Mouse (Mus musculus): ENCODE data around the gene Olfr690. TPM values are rescaled to one million over a fixed set of nuclear protein-coding genes. Genes with fewer than 3 reads are reported as not detected.
"Not testable (repeated sequence)": the region's sequence is repeated elsewhere in the genome, so short reads cannot be mapped to it uniquely, and the experiment has no call there.

Gene Olfr690
- polyA plus RNA-seq, 1 experiment: 0.43 TPM

- WGBS: 96% methylated on average over 5 of the region's 5 CpGs
- DNase-seq: no peak
- Histone ChIP-seq H3K4me1 (ENCODE audit: control insufficient read depth, insufficient read depth, low read length) (no peaks in the 10 kb centered on the region), H3K27ac (ENCODE audit: insufficient read depth, low read length) (no peak overlapping the region), H3K4me3 (replicated peaks; ENCODE audit: insufficient read depth, low read depth, low read length) (no peak overlapping the region), H3K27me3 (ENCODE audit: control insufficient read depth, insufficient read depth, low read length) (no peaks in the 10 kb centered on the region)
- TF ChIP-seq POLR2A (IDR thresholded peaks at IDR 0.05; ENCODE audit: borderline replicate concordance, insufficient read depth, low read length): no peak
- TF ChIP-seq CTCF (IDR thresholded peaks at IDR 0.05; ENCODE audit: borderline replicate concordance, insufficient read depth, low read depth, low read length): no peak
These were observed 33.4 kb upstream of the Olfr690 start for GRCm38 (mm10) chr7:105367268-105367667.

- Histone ChIP-seq H3K27me3 (ENCODE audit: control insufficient read depth, insufficient read depth, low read length) (no peaks in the 10 kb centered on the region), H3K4me3 (replicated peaks; ENCODE audit: insufficient read depth, low read depth, low read length) (no peak overlapping the region), H3K27ac (ENCODE audit: insufficient read depth, low read length) (no peak overlapping the region), H3K4me1 (ENCODE audit: control insufficient read depth, insufficient read depth, low read length) (no peaks in the 10 kb centered on the region)
- TF ChIP-seq CTCF (IDR thresholded peaks at IDR 0.05; ENCODE audit: borderline replicate concordance, insufficient read depth, low read depth, low read length) (no peak), POLR2A (IDR thresholded peaks at IDR 0.05; ENCODE audit: borderline replicate concordance, insufficient read depth, low read length) (no peak)
- WGBS: 85% methylated on average over 2 of the region's 2 CpGs
- no peak for DNase-seq
These were observed 27.8 kb upstream of the Olfr690 start for GRCm38 (mm10) chr7:105361713-105362112.

GRCm38 (mm10) chr7:105356487-105356886 lies 22.6 kb upstream of the Olfr690 start:
- 96% methylated on average over 1 of the region's 2 CpGs for WGBS
- not testable (repeated sequence) for H3K4me1 ChIP-seq (ENCODE audit: control insufficient read depth, insufficient read depth, low read length); H3K27ac ChIP-seq (ENCODE audit: insufficient read depth, low read length); H3K4me3 ChIP-seq (replicated peaks; ENCODE audit: insufficient read depth, low read depth, low read length); DNase-seq; H3K27me3 ChIP-seq (ENCODE audit: control insufficient read depth, insufficient read depth, low read length)

- H3K4me3 ChIP-seq (replicated peaks; ENCODE audit: insufficient read depth, low read depth, low read length); DNase-seq; H3K27me3 ChIP-seq (ENCODE audit: control insufficient read depth, insufficient read depth, low read length); H3K4me1 ChIP-seq (ENCODE audit: control insufficient read depth, insufficient read depth, low read length); H3K27ac ChIP-seq (ENCODE audit: insufficient read depth, low read length): not testable (repeated sequence)
- WGBS: no CpG with 5 or more reads among the region's 5 CpGs
These were observed 22.2 kb upstream of the Olfr690 start for GRCm38 (mm10) chr7:105356064-105356463.

- Histone ChIP-seq H3K4me3 (replicated peaks; ENCODE audit: insufficient read depth, low read depth, low read length) (no peak overlapping the region), H3K4me1 (ENCODE audit: control insufficient read depth, insufficient read depth, low read length) (no peaks in the 10 kb centered on the region), H3K27ac (ENCODE audit: insufficient read depth, low read length) (no peak overlapping the region), H3K27me3 (ENCODE audit: control insufficient read depth, insufficient read depth, low read length) (no peaks in the 10 kb centered on the region)
- no peak for DNase-seq
- WGBS: 69% methylated on average over 2 of the region's 2 CpGs
- TF ChIP-seq POLR2A (IDR thresholded peaks at IDR 0.05; ENCODE audit: borderline replicate concordance, insufficient read depth, low read length) (no peak), CTCF (IDR thresholded peaks at IDR 0.05; ENCODE audit: borderline replicate concordance, insufficient read depth, low read depth, low read length) (no peak)
These were observed 8.8 kb upstream of the Olfr690 start for GRCm38 (mm10) chr7:105342752-105343151.

GRCm38 (mm10) chr7:105342170-105342569 lies 8.3 kb upstream of the Olfr690 start, which contains the start of gene Olfr691:
Gene Olfr691 (minus strand): TSS chr7:105342270.
- no peak for DNase-seq
- Histone ChIP-seq H3K4me1 (ENCODE audit: control insufficient read depth, insufficient read depth, low read length) (no peaks in the 10 kb centered on the region), H3K4me3 (replicated peaks; ENCODE audit: insufficient read depth, low read depth, low read length) (no peak within 1 kb of the TSS), H3K27ac (ENCODE audit: insufficient read depth, low read length) (no peak within 1 kb of the TSS), H3K27me3 (ENCODE audit: control insufficient read depth, insufficient read depth, low read length) (no peaks in the 10 kb centered on the region)
- 26% methylated on average over 1 of the region's 1 CpGs for WGBS
- no peak for TF ChIP-seq CTCF (IDR thresholded peaks at IDR 0.05; ENCODE audit: borderline replicate concordance, insufficient read depth, low read depth, low read length)
- TF ChIP-seq POLR2A (IDR thresholded peaks at IDR 0.05; ENCODE audit: borderline replicate concordance, insufficient read depth, low read length): no peak

GRCm38 (mm10) chr7:105325302-105325701 lies 8.6 kb downstream of the Olfr690 start:
- no peak for DNase-seq
- Histone ChIP-seq H3K27ac (ENCODE audit: insufficient read depth, low read length) (no peak overlapping the region), H3K4me3 (replicated peaks; ENCODE audit: insufficient read depth, low read depth, low read length) (no peak overlapping the region), H3K4me1 (ENCODE audit: control insufficient read depth, insufficient read depth, low read length) (no peaks in the 10 kb centered on the region), H3K27me3 (ENCODE audit: control insufficient read depth, insufficient read depth, low read length) (no peaks in the 10 kb centered on the region)
- WGBS: 79% methylated on average over 2 of the region's 2 CpGs
- TF ChIP-seq CTCF (IDR thresholded peaks at IDR 0.05; ENCODE audit: borderline replicate concordance, insufficient read depth, low read depth, low read length) (no peak), POLR2A (IDR thresholded peaks at IDR 0.05; ENCODE audit: borderline replicate concordance, insufficient read depth, low read length) (no peak)

- Histone ChIP-seq H3K4me1 (ENCODE audit: control insufficient read depth, insufficient read depth, low read length) (no peaks in the 10 kb centered on the region), H3K27me3 (ENCODE audit: control insufficient read depth, insufficient read depth, low read length) (no peaks in the 10 kb centered on the region), H3K27ac (ENCODE audit: insufficient read depth, low read length) (no peak within 1 kb of the TSS), H3K4me3 (replicated peaks; ENCODE audit: insufficient read depth, low read depth, low read length) (no peak within 1 kb of the TSS)
- TF ChIP-seq CTCF (IDR thresholded peaks at IDR 0.05; ENCODE audit: borderline replicate concordance, insufficient read depth, low read depth, low read length) (no peak), POLR2A (IDR thresholded peaks at IDR 0.05; ENCODE audit: borderline replicate concordance, insufficient read depth, low read length) (no peak)
- WGBS: 81% methylated on average over 1 of the region's 1 CpGs
- DNase-seq: no peak
These were observed 23.0 kb downstream of the Olfr690 start, which contains the start of gene Olfr689 for GRCm38 (mm10) chr7:105310865-105311264. Gene Olfr689 (plus strand): TSS chr7:105311165.

GRCm38 (mm10) chr7:105290051-105290450 lies 43.9 kb downstream of the Olfr690 start:
- TF ChIP-seq POLR2A (IDR thresholded peaks at IDR 0.05; ENCODE audit: borderline replicate concordance, insufficient read depth, low read length) (no peak), CTCF (IDR thresholded peaks at IDR 0.05; ENCODE audit: borderline replicate concordance, insufficient read depth, low read depth, low read length) (no peak)
- no peaks in the 10 kb centered on the region for H3K27me3 ChIP-seq (ENCODE audit: control insufficient read depth, insufficient read depth, low read length)
- no peak for DNase-seq
- no peak overlapping the region for H3K27ac ChIP-seq (ENCODE audit: insufficient read depth, low read length)
- no peak overlapping the region for H3K4me3 ChIP-seq (replicated peaks; ENCODE audit: insufficient read depth, low read depth, low read length)
- H3K4me1 ChIP-seq (ENCODE audit: control insufficient read depth, insufficient read depth, low read length): no peaks in the 10 kb centered on the region

All from cerebellum, adult 2 months (tissue).